Mouse (Mus musculus): ENCODE measurements around the gene Ube2z. TPM values are rescaled to one million over a fixed set of nuclear protein-coding genes. Genes with fewer than 3 reads are reported as not detected.

The Ube2z gene
- polyA plus RNA-seq, 1 experiment: 49.4 TPM

- TF ChIP-seq POLR2A (IDR thresholded peaks at IDR 0.05; ENCODE audit: extremely low read depth, insufficient read depth, low read length) (no peak), CTCF (IDR thresholded peaks at IDR 0.05; ENCODE audit: extremely low read depth, insufficient read depth, low read length) (no peak)
- no peak overlapping the region for H3K27ac ChIP-seq (ENCODE audit: insufficient read depth, low read length)
Measured at GRCm38 (mm10) chr11:96080736-96081135, 15.5 kb upstream of the Ube2z start.

GRCm38 (mm10) chr11:96076221-96077105 lies 11.3 kb upstream of the Ube2z start:
- Histone ChIP-seq H3K4me3 (ENCODE audit: insufficient read depth, low read length) (no peak overlapping the region), H3K27ac (ENCODE audit: insufficient read depth, low read length) (no peak overlapping the region), H3K4me1 (ENCODE audit: control insufficient read depth, insufficient read depth, low read length) (0 out of 2 replicates have a peak, but pooled peaks cover 2% of the 10 kb centered on the region)
- TF ChIP-seq CTCF (IDR thresholded peaks at IDR 0.05; ENCODE audit: extremely low read depth, insufficient read depth, low read length): no peak
- no peak for TF ChIP-seq POLR2A (IDR thresholded peaks at IDR 0.05; ENCODE audit: extremely low read depth, insufficient read depth, low read length)

More at GRCm38 (mm10) chr11:96080736-96081135, 15.5 kb upstream of the Ube2z start:
- Histone ChIP-seq H3K4me3 (ENCODE audit: insufficient read depth, low read length) (no peak overlapping the region), H3K4me1 (ENCODE audit: control insufficient read depth, insufficient read depth, low read length) (no peaks in the 10 kb centered on the region)

GRCm38 (mm10) chr11:96075509-96076220 lies 10.5 kb upstream of the Ube2z start, which contains the start of gene Atp5g1:
Gene Atp5g1 (minus strand): TSS chr11:96075670.
- H3K4me3 ChIP-seq (ENCODE audit: insufficient read depth, low read length): peak within 1 kb of the TSS; percentile 82
- H3K4me1 ChIP-seq (ENCODE audit: control insufficient read depth, insufficient read depth, low read length): 0 out of 2 replicates have a peak, but pooled peaks cover 2% of the 10 kb centered on the region
- TF ChIP-seq POLR2A (IDR thresholded peaks at IDR 0.05; ENCODE audit: extremely low read depth, insufficient read depth, low read length) (peak; percentile 98), CTCF (IDR thresholded peaks at IDR 0.05; ENCODE audit: extremely low read depth, insufficient read depth, low read length) (no peak)
- peak within 1 kb of the TSS; percentile 63 for H3K27ac ChIP-seq (ENCODE audit: insufficient read depth, low read length)

GRCm38 (mm10) chr11:96075177-96075508 lies 10.0 kb upstream of the Ube2z start:
- TF ChIP-seq CTCF (IDR thresholded peaks at IDR 0.05; ENCODE audit: extremely low read depth, insufficient read depth, low read length) (no peak), POLR2A (IDR thresholded peaks at IDR 0.05; ENCODE audit: extremely low read depth, insufficient read depth, low read length) (no peak)
- H3K27ac ChIP-seq (ENCODE audit: insufficient read depth, low read length): peak overlapping the region; percentile 63
- 0 out of 2 replicates have a peak, but pooled peaks cover 2% of the 10 kb centered on the region for H3K4me1 ChIP-seq (ENCODE audit: control insufficient read depth, insufficient read depth, low read length)
- H3K4me3 ChIP-seq (ENCODE audit: insufficient read depth, low read length): peak overlapping the region; percentile 82

- TF ChIP-seq POLR2A (IDR thresholded peaks at IDR 0.05; ENCODE audit: extremely low read depth, insufficient read depth, low read length) (no peak), CTCF (IDR thresholded peaks at IDR 0.05; ENCODE audit: extremely low read depth, insufficient read depth, low read length) (no peak)
- 0 out of 2 replicates have a peak, but pooled peaks cover 2% of the 10 kb centered on the region for H3K4me1 ChIP-seq (ENCODE audit: control insufficient read depth, insufficient read depth, low read length)
- H3K27ac ChIP-seq (ENCODE audit: insufficient read depth, low read length): peak overlapping the region; percentile 63
- H3K4me3 ChIP-seq (ENCODE audit: insufficient read depth, low read length): peak overlapping the region; percentile 82
Measured at GRCm38 (mm10) chr11:96074351-96075176, 9.4 kb upstream of the Ube2z start.

GRCm38 (mm10) chr11:96073295-96073993 lies 8.3 kb upstream of the Ube2z start:
- TF ChIP-seq CTCF (IDR thresholded peaks at IDR 0.05; ENCODE audit: extremely low read depth, insufficient read depth, low read length) (no peak), POLR2A (IDR thresholded peaks at IDR 0.05; ENCODE audit: extremely low read depth, insufficient read depth, low read length) (no peak)
- peak overlapping the region; percentile 82; the same call in 1 of the 2 replicates for H3K4me3 ChIP-seq (ENCODE audit: insufficient read depth, low read length)
- H3K4me1 ChIP-seq (ENCODE audit: control insufficient read depth, insufficient read depth, low read length): 0 out of 2 replicates have a peak, but pooled peaks cover 2% of the 10 kb centered on the region
- no peak overlapping the region for H3K27ac ChIP-seq (ENCODE audit: insufficient read depth, low read length)

GRCm38 (mm10) chr11:96071013-96071412 lies 5.8 kb upstream of the Ube2z start:
- H3K4me1 ChIP-seq (ENCODE audit: control insufficient read depth, insufficient read depth, low read length): 0 out of 2 replicates have a peak, but pooled peaks cover 2% of the 10 kb centered on the region
- no peak overlapping the region for H3K4me3 ChIP-seq (ENCODE audit: insufficient read depth, low read length)
- TF ChIP-seq CTCF (IDR thresholded peaks at IDR 0.05; ENCODE audit: extremely low read depth, insufficient read depth, low read length): no peak
- TF ChIP-seq POLR2A (IDR thresholded peaks at IDR 0.05; ENCODE audit: extremely low read depth, insufficient read depth, low read length): no peak
- no peak overlapping the region for H3K27ac ChIP-seq (ENCODE audit: insufficient read depth, low read length)

- H3K4me1 ChIP-seq (ENCODE audit: control insufficient read depth, insufficient read depth, low read length): 0 out of 2 replicates have a peak, but pooled peaks cover 2% of the 10 kb centered on the region
- H3K4me3 ChIP-seq (ENCODE audit: insufficient read depth, low read length): no peak overlapping the region
- TF ChIP-seq POLR2A (IDR thresholded peaks at IDR 0.05; ENCODE audit: extremely low read depth, insufficient read depth, low read length): no peak
- H3K27ac ChIP-seq (ENCODE audit: insufficient read depth, low read length): no peak overlapping the region
Measured at GRCm38 (mm10) chr11:96070353-96070752, 5.2 kb upstream of the Ube2z start.

Measured in cortical plate, adult 2 months (tissue).